Mouse (Mus musculus) lung, adult 2 months (tissue): ENCODE results near the gene Acot8.

ENCODE experiments used
- CTCF ChIP-seq: fragments of 200-500 bp; IDR thresholded peaks from 2 replicates; pipeline ENCODE4 v1.5.1; 2011; ENCODE audit warnings: mild to moderate bottlenecking, low read length, control low read depth; ENCODE audit not compliant: insufficient read depth
- POLR2A ChIP-seq: fragments of 200-500 bp; IDR thresholded peaks from 2 replicates; pipeline ENCODE4 v1.6.1; 2011; ENCODE audit warnings: low read depth, mild to moderate bottlenecking, control low read depth, low read length, borderline replicate concordance; ENCODE audit errors: extremely low read depth

- TF ChIP-seq POLR2A (no peak), CTCF (no peak)
Observed at GRCm38 (mm10) chr2:164776801-164777200, 27.9 kb downstream of the Acot8 start.
